Mouse (Mus musculus) thymus, adult 2 months (tissue): ENCODE measurements at regions not wholly inside any gene's neighbourhood (a gene's known extent, or its start where the extent isn't known, plus 50 kb on each side); places are given as distances from the start of the nearest gene placed in this dataset.

Source experiments
- CTCF ChIP-seq: fragments of 200-500 bp; IDR thresholded peaks from 2 replicates; pipeline ENCODE4 v1.5.1; 2012; ENCODE audit warnings: mild to moderate bottlenecking, control low read depth, low read length, moderate library complexity, borderline replicate concordance; ENCODE audit not compliant: control insufficient read depth, poor library complexity, insufficient read depth; ENCODE audit errors: extremely low read depth
- POLR2A ChIP-seq: fragments of 200-500 bp; IDR thresholded peaks from 2 replicates; pipeline ENCODE4 v1.6.1; 2012; ENCODE audit warnings: mild to moderate bottlenecking, low read length, control low read depth, moderate library complexity; ENCODE audit not compliant: control insufficient read depth, poor library complexity, insufficient read depth; ENCODE audit errors: extremely low read depth

GRCm38 (mm10) chr4:34172000-34172399 is 122.0 kb upstream of the Spaca1 start:
- TF ChIP-seq CTCF (no peak), POLR2A (no peak)
